Mouse (Mus musculus): ENCODE data around the gene Ssbp3. TPM values are rescaled to one million over a fixed set of nuclear protein-coding genes. Genes with fewer than 3 reads are reported as not detected.

Ssbp3 gene
- polyA plus RNA-seq, 1 experiment: 36.4 TPM

DNA sequence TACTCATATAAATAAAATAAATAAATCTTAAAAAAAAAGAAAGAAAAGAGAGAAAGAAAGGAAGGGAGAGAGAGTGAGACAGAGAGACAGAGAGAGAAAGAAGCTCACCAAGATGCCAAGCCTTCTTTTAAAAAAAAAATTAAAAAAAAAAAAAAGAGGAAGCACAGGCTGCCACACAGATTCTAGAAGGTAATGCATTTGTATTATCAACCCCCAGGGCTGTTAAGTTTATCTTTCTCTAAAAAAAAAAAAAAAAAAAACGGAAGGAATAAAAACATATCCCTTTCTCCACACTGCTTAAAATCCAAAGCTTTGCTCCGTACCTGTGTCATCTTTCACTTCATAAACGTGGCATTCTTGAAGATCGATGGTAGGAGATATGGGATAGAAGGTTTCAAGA, 151.1 kb downstream of the Ssbp3 start:
- peaks cover 4% of the 10 kb centered on the region; the same call in 1 of the 2 replicates for H3K4me1 ChIP-seq (ENCODE audit: control insufficient read depth, insufficient read depth, insufficient read length, low read length)
- H3K4me3 ChIP-seq (ENCODE audit: insufficient read depth, low read depth, low read length): no peak overlapping the region
- H3K27ac ChIP-seq (replicated peaks; ENCODE audit: low read depth, low read length): no peak overlapping the region

GRCm38 (mm10) chr4:107063214-107063613, 152.7 kb downstream of the Ssbp3 start:
- H3K4me1 ChIP-seq (ENCODE audit: control insufficient read depth, insufficient read depth, insufficient read length, low read length): peaks cover 4% of the 10 kb centered on the region; the same call in 1 of the 2 replicates
- no peak overlapping the region for H3K4me3 ChIP-seq (ENCODE audit: insufficient read depth, low read depth, low read length)
- H3K27ac ChIP-seq (replicated peaks; ENCODE audit: low read depth, low read length): no peak overlapping the region

DNA sequence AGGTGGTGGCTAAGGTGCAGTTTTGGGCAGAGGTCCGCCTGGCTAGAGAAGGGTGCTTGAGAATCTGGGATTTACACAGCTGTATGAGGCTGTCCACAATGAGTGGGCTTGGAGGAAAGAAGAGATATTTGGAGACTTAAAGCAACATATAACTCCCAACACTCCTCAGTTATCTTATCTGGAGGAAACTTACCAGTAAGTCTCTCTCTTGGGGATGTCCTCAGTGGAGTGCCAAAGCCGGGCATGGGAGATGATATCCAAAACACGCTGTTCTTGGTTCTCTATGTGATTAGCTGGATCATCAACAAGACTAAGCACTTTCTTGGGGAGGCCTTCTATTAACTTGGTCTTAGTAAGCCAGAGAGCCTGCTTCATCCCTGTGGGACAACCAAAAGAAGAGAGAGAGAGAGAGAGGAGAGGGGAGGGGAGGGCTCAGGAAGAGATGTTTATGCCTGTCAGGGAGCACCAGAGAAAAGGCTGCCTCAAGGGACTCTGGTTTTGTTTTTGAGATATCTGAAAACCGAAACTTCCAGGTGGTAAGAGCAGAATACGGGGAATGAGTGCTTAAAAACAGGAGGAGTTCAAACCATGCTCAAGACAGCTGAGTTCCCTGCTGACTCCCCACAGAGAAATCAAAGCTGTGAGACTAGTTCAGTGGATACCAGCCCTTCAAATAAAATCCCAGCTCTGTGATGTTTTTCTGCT, 154.0 kb downstream of the Ssbp3 start:
- Histone ChIP-seq H3K4me3 (ENCODE audit: insufficient read depth, low read depth, low read length) (no peak overlapping the region), H3K27ac (replicated peaks; ENCODE audit: low read depth, low read length) (no peak overlapping the region), H3K4me1 (ENCODE audit: control insufficient read depth, insufficient read depth, insufficient read length, low read length) (peaks cover 4% of the 10 kb centered on the region; the same call in 1 of the 2 replicates)

DNA sequence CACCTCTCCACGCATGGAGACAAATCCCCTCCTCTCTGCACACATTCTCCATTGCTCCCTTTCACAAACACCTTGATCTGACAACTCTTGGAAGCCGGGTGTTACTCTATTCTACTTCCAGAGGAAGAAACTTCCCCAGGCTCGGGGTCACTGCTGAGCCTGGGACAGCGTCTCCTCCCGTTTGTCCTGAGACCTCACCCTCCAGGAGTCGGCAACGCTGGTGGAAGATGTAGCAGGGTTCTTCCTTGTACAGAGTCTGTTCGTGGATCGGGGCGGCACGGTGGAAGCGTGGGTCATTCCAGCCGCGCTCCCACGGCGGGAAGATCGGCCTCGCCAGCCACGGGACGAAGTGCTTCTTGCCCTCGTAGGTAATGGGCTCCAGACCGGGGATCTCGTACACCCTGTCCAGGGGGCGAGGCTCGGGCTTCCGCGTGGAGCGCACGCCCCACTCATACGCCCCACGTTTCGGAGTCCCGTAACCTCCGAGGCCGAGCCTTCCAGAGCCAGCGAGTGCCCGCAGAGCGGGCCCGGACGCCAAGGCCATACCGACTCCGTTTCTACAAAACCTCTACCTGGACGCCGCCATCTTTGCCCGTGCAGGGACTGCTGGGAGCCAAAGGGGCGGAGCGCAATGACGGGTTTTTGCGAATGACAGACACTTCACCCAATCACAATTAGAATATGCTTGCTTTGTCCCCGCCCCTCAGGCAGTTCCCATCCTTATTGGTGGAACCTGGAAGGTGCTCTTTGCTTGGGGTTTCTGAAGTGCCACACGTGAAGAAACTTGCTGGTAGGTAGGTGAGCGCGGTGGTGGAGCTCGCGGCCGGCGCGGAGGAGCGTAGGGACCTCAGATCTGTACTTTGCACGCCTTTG, 156.0 kb downstream of the Ssbp3 start, which contains the start of the genes Mrpl37 and Cyb5rl:
Gene Mrpl37 (minus strand): TSS at position 617 of the 873 bp plus-strand sequence.
Gene Cyb5rl (plus strand): TSS at position 737 of the 873 bp plus-strand sequence.
- Histone ChIP-seq H3K4me3 (ENCODE audit: insufficient read depth, low read depth, low read length) (peak within 1 kb of the TSS; percentile 84), H3K4me1 (ENCODE audit: control insufficient read depth, insufficient read depth, insufficient read length, low read length) (peaks cover 4% of the 10 kb centered on the region; the same call in 1 of the 2 replicates), H3K27ac (replicated peaks; ENCODE audit: low read depth, low read length) (peak within 1 kb of the TSS; percentile 51)

DNA sequence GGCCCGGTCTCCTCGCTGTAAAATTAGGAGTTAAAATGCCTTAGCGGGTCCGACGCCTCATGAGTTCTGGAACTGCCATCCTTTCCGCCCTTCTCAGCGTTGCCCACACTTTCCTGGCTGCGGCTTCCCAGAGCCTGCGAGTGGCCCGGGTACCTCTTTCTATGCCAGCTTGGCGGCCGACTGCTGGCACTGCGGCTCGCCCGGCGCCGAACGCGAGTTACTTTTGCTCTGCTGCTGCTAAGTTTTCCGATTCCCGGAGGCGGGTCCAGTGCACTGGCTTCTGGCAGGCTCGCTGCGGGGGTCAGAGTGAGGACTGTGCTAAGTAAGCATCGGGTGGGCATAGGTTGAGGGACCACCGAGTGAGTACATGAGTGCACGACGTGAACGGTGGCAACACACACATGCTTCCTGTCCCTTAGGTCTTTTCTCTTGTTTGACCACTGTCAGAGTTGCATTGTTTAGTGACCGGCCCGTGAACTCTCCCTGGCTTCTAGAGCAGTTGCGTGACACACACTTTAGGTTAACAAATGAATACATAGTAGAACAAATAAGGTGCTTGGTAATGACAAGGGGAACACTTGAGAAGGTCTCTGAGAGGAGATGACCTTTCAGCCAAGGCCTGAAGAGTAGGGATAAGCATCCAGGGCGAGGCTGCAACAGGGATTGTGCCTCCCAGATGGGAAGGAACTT, 156.8 kb downstream of the Ssbp3 start:
- Histone ChIP-seq H3K4me1 (ENCODE audit: control insufficient read depth, insufficient read depth, insufficient read length, low read length) (peaks cover 4% of the 10 kb centered on the region; the same call in 1 of the 2 replicates), H3K27ac (replicated peaks; ENCODE audit: low read depth, low read length) (peak overlapping the region; percentile 51), H3K4me3 (ENCODE audit: insufficient read depth, low read depth, low read length) (peak overlapping the region; percentile 84)

GRCm38 (mm10) chr4:107072343-107072742, 161.8 kb downstream of the Ssbp3 start:
- Histone ChIP-seq H3K27ac (replicated peaks; ENCODE audit: low read depth, low read length) (no peak overlapping the region), H3K4me1 (ENCODE audit: control insufficient read depth, insufficient read depth, insufficient read length, low read length) (no peaks in the 10 kb centered on the region), H3K4me3 (ENCODE audit: insufficient read depth, low read depth, low read length) (no peak overlapping the region)

DNA sequence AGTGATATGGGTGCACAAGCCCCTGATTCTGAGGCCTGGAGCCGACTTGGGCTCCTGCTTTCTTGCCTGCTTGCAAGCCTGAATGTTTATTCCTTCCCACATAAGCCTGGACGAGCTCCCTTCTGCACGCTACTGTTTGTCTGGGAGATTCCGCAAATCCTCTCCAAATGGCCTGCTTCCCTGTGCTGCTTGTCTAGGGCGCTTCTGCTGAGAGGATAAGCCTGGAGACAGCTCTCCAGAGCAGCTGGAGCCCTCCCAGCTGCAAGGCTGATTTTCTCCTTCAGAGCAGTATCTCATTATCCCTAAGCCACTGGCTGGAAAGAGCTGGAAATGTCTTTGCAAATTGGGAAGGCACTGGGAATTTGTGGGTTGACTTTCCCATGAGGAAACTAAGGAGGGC, 165.0 kb downstream of the Ssbp3 start:
- Histone ChIP-seq H3K4me1 (ENCODE audit: control insufficient read depth, insufficient read depth, insufficient read length, low read length) (0 out of 2 replicates have a peak, but pooled peaks cover 2% of the 10 kb centered on the region), H3K27ac (replicated peaks; ENCODE audit: low read depth, low read length) (no peak overlapping the region), H3K4me3 (ENCODE audit: insufficient read depth, low read depth, low read length) (no peak overlapping the region)

DNA sequence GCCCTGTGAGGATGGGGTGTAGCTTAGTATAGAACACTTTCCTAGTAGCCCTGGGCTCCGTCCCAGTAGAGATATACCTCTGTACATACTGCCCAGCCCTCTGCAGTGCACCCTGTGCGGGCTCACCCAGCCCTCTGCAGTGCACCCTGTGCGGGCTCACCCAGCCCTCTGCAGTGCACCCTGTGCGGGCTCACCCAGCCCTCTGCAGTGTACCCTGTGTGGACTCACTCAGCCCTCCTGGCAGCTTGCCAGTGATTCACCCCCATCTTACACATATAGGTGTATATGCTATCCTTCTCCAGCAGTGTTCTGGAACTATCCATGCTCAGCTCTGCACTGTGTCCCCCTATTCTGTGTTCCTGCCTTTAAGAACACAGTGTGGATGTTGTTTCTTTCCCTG, 168.4 kb downstream of the Ssbp3 start:
- Histone ChIP-seq H3K4me3 (ENCODE audit: insufficient read depth, low read depth, low read length) (no peak overlapping the region), H3K27ac (replicated peaks; ENCODE audit: low read depth, low read length) (no peak overlapping the region), H3K4me1 (ENCODE audit: control insufficient read depth, insufficient read depth, insufficient read length, low read length) (0 out of 2 replicates have a peak, but pooled peaks cover 5% of the 10 kb centered on the region)

DNA sequence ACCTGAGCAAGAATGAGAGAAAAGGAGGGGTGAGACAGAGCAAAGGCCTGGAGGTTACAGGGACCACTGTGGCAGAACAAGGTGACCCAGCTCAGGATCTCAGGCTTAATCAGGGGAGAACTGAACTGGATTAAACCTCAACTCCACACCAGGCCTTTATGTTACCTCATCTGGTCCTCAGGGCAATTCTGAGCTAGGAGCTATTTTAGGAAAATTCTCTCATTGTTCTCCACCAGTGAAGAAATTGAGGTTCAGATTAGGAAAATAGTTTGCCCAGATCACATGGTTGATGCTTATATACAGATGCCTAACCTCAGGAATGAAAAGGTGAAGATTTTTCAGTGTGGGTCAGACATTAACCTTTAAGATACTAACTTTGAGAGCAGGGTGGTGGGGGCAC, 169.2 kb downstream of the Ssbp3 start:
- no peak overlapping the region for H3K27ac ChIP-seq (replicated peaks; ENCODE audit: low read depth, low read length)

GRCm38 (mm10) chr4:107082185-107082584, 171.7 kb downstream of the Ssbp3 start:
- H3K27ac ChIP-seq (replicated peaks; ENCODE audit: low read depth, low read length): no peak overlapping the region

More for the DNA sequence above, 169.2 kb downstream of the Ssbp3 start:
- Histone ChIP-seq H3K4me3 (ENCODE audit: insufficient read depth, low read depth, low read length) (no peak overlapping the region), H3K4me1 (ENCODE audit: control insufficient read depth, insufficient read depth, insufficient read length, low read length) (0 out of 2 replicates have a peak, but pooled peaks cover 5% of the 10 kb centered on the region)

DNA sequence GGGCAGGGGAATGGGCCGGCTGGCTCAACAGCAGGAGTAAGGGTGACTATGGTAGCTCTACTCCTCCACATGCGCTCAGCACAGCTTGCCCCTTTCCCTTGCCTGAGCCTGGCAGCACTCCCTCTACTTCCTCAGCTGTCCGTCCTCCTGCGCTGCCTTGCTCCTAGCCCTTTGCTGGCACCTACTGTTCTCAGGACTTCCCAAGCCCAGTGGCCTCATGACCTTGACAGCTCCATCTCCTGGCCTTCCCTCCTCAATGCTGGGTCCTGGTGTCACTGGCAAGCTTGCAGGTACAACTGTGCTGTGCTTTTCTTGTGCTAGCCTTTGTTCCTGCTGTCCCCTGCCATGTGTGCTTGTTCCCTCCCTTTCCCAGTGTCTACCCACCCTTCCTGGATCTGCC, 172.6 kb downstream of the Ssbp3 start:
- Histone ChIP-seq H3K27ac (replicated peaks; ENCODE audit: low read depth, low read length) (no peak overlapping the region), H3K4me3 (ENCODE audit: insufficient read depth, low read depth, low read length) (no peak overlapping the region), H3K4me1 (ENCODE audit: control insufficient read depth, insufficient read depth, insufficient read length, low read length) (0 out of 2 replicates have a peak, but pooled peaks cover 5% of the 10 kb centered on the region)

More at GRCm38 (mm10) chr4:107082185-107082584, 171.7 kb downstream of the Ssbp3 start:
- no peak overlapping the region for H3K4me3 ChIP-seq (ENCODE audit: insufficient read depth, low read depth, low read length)
- H3K4me1 ChIP-seq (ENCODE audit: control insufficient read depth, insufficient read depth, insufficient read length, low read length): 0 out of 2 replicates have a peak, but pooled peaks cover 5% of the 10 kb centered on the region

DNA sequence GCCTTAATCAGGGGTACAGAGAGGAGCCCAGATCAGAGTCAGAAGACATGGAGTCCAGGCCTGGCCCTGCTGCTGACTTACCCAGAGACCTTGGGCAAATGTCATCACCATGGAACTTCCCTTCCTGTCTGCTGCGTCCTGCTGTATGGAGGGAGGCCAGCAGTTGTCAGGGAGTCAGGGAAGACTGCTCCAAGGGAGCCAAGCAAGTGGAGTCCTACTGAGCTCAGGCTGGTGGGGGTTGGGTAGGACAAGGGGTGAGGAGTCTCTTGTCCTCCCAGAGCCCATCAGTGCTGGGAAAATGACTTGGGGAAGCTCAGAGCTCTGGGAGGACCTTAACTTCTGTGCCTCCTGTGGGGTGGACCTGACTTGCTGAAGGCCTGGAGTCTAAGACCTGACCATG, 173.8 kb downstream of the Ssbp3 start:
- Histone ChIP-seq H3K27ac (replicated peaks; ENCODE audit: low read depth, low read length) (no peak overlapping the region), H3K4me1 (ENCODE audit: control insufficient read depth, insufficient read depth, insufficient read length, low read length) (0 out of 2 replicates have a peak, but pooled peaks cover 5% of the 10 kb centered on the region), H3K4me3 (ENCODE audit: insufficient read depth, low read depth, low read length) (no peak overlapping the region)

GRCm38 (mm10) chr4:107084858-107085257, 174.4 kb downstream of the Ssbp3 start:
- H3K4me3 ChIP-seq (ENCODE audit: insufficient read depth, low read depth, low read length): no peak overlapping the region
- H3K4me1 ChIP-seq (ENCODE audit: control insufficient read depth, insufficient read depth, insufficient read length, low read length): 0 out of 2 replicates have a peak, but pooled peaks cover 5% of the 10 kb centered on the region
- H3K27ac ChIP-seq (replicated peaks; ENCODE audit: low read depth, low read length): no peak overlapping the region

GRCm38 (mm10) chr4:107091696-107092095, 181.2 kb downstream of the Ssbp3 start:
- H3K27ac ChIP-seq (replicated peaks; ENCODE audit: low read depth, low read length): no peak overlapping the region
- H3K4me1 ChIP-seq (ENCODE audit: control insufficient read depth, insufficient read depth, insufficient read length, low read length): no peaks in the 10 kb centered on the region
- no peak overlapping the region for H3K4me3 ChIP-seq (ENCODE audit: insufficient read depth, low read depth, low read length)
